Mouse (Mus musculus) forebrain, embryonic 11.5 days (tissue): ENCODE data around the gene Sprr2h. TPM values are rescaled to one million over a fixed set of nuclear protein-coding genes. Genes with fewer than 3 reads are reported as not detected.

Experiments used
- ATAC-seq: fragments of 200-750 bp; cut with Nextera tagmentation; replicated peaks from 2 replicates; pipeline ENCODE4 v1.8.0; 2017; ENCODE audit warnings: moderate TSS enrichment; ENCODE audit not compliant: low FRiP score
- DNase-seq: peaks from one replicate; pipeline ENCODE4 v3.0.0-alpha.2; 2017; ENCODE audit warnings: low spot score
- H3K27ac ChIP-seq: fragments of 300-500 bp; sonication (generic); 2 replicates; pipeline ENCODE4 v1.5.1; 2014; ENCODE audit warnings: low read depth, low read length
- H3K27me3 ChIP-seq: fragments of 300-500 bp; sonication (generic); 2 replicates; pipeline ENCODE4 v1.6.1; 2014; ENCODE audit warnings: mild to moderate bottlenecking, low read length, mixed read lengths; ENCODE audit not compliant: control insufficient read depth, insufficient read depth
- H3K36me3 ChIP-seq: fragments of 300-500 bp; sonication (generic); 2 replicates; pipeline ENCODE4 v1.6.1; 2014; ENCODE audit warnings: mild to moderate bottlenecking, low read length, moderate library complexity, mixed read lengths; ENCODE audit not compliant: control insufficient read depth, insufficient read depth
- H3K4me1 ChIP-seq: fragments of 300-500 bp; sonication (generic); replicated peaks from 2 replicates; pipeline ENCODE4 v1.6.1; 2014; ENCODE audit warnings: low read length, mixed read lengths; ENCODE audit not compliant: control insufficient read depth, insufficient read depth
- H3K4me2 ChIP-seq: fragments of 300-500 bp; sonication (generic); 2 replicates; pipeline ENCODE4 v1.6.1; 2014; ENCODE audit warnings: low read depth, mild to moderate bottlenecking, low read length, moderate library complexity, mixed read lengths; ENCODE audit not compliant: severe bottlenecking
- H3K4me3 ChIP-seq: fragments of 300-500 bp; sonication (generic); 2 replicates; pipeline ENCODE4 v1.5.1; 2014; ENCODE audit warnings: low read depth, low read length
- H3K9ac ChIP-seq: fragments of 300-500 bp; sonication (generic); 2 replicates; pipeline ENCODE4 v1.6.1; 2014; ENCODE audit warnings: low read length
- H3K9me3 ChIP-seq: fragments of 300-500 bp; sonication (generic); 2 replicates; pipeline ENCODE4 v1.6.1; 2016; ENCODE audit warnings: low read length, mixed read lengths; ENCODE audit not compliant: control insufficient read depth
- WGBS: fragments of 180-500 bp; shearing (Covaris S2); extraction: QIAGEN DNeasy Blood & Tissue Kit; methylation state at CpG from one replicate; pipeline ENCODE4 v1.1.7; 2014; 5-methylcytosine and 5-hydroxymethylcytosine counted together
- polyA plus RNA-seq: library from polyadenylated mRNA; unstranded; fragments of >200 nt; fragmentation: Nextera tagmentation; extraction: Ambion mirVana; gene quantifications from 2 replicates; pipeline ENCODE4 v1.2.1, GENCODE M21; 2014

Sprr2h gene
- polyA plus RNA-seq, result not detected in 2 replicates

DNA sequence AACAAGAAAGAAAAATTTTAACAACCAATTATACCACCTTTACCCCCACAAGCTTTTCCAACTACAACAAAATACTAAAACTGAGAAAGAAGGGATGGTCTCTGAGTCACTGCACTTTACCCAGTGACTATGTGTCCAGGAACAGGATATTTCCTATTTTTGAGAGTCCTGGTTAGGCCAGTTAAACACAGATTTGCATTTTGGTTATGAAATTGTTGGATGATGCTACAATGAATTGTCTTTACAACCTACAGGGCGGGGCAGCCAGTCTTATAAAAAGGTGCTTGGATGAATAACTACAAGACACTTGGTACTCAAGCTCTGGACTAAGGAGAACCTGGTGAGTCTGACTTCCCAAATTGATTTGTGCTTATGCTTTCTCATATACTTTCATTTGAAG, at the start of gene Sprr2h:
Sprr2h (plus strand) TSS at position 301 of the 400 bp plus-strand sequence.
- Histone ChIP-seq H3K27ac (no peak within 1 kb of the TSS), H3K9ac (no peak within 1 kb of the TSS), H3K36me3 (no peaks in the 10 kb centered on the region), H3K4me1 (no peaks in the 10 kb centered on the region), H3K4me2 (no peak within 1 kb of the TSS), H3K4me3 (no peak within 1 kb of the TSS), H3K27me3 (no peaks in the 10 kb centered on the region), H3K9me3 (no peaks in the 10 kb centered on the region)
- DNase-seq (no peak), ATAC-seq (no peak)
- 91% methylated on average over 1 of the region's 1 CpGs for WGBS

DNA sequence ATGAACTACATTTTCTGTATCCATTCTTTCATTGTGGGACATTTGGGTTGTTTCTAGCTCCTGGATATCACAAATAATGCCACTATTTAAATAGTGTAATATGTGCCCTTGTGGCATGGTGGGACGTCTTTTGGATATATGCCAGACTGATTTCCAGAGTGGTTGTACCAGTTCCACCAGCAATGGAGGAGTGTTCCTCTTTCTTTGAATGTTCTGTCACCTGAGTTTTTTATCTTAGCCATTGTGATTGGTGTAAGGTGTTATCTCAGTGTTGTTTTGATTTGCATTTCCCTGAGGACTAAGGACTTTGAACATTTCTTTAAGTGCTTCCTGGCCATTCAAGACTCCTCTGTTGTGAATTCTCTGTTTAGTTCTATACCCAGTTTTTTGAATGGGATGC, 49.2 kb upstream of the Sprr2h start:
- DNase-seq, result no peak
- no peaks in the 10 kb centered on the region for H3K9me3 ChIP-seq
- H3K27me3 ChIP-seq, result no peaks in the 10 kb centered on the region
- no peak overlapping the region for H3K9ac ChIP-seq
- no peak overlapping the region for H3K4me2 ChIP-seq
- H3K4me1 ChIP-seq, result no peaks in the 10 kb centered on the region
- 86% methylated on average over 1 of the region's 1 CpGs for WGBS
- no peak overlapping the region for H3K27ac ChIP-seq
- no peak for ATAC-seq
- H3K4me3 ChIP-seq, result no peak overlapping the region
- no peaks in the 10 kb centered on the region for H3K36me3 ChIP-seq

- Histone ChIP-seq H3K27ac (no peak within 1 kb of the TSS), H3K4me3 (no peak within 1 kb of the TSS), H3K27me3 (no peaks in the 10 kb centered on the region), H3K4me2 (no peak within 1 kb of the TSS), H3K4me1 (no peaks in the 10 kb centered on the region), H3K9ac (no peak within 1 kb of the TSS), H3K9me3 (no peaks in the 10 kb centered on the region), H3K36me3 (no peaks in the 10 kb centered on the region)
- ATAC-seq (no peak), DNase-seq (no peak)
- 93% methylated on average over 5 of the region's 5 CpGs for WGBS
These were observed 46.6 kb upstream of the Sprr2h start, which contains the start of gene Sprr2d for GRCm38 (mm10) chr3:92338840-92339239. TSS of gene Sprr2d (plus strand) at chr3:92339140.

GRCm38 (mm10) chr3:92351843-92352242, 33.6 kb upstream of the Sprr2h start, which contains the start of gene Sprr2e:
TSS of gene Sprr2e (plus strand) at chr3:92352143.
- Histone ChIP-seq H3K4me3 (no peak within 1 kb of the TSS), H3K36me3 (no peaks in the 10 kb centered on the region), H3K27ac (no peak within 1 kb of the TSS), H3K4me1 (no peaks in the 10 kb centered on the region), H3K27me3 (no peaks in the 10 kb centered on the region), H3K4me2 (no peak within 1 kb of the TSS), H3K9ac (no peak within 1 kb of the TSS), H3K9me3 (no peaks in the 10 kb centered on the region)
- DNase-seq, result no peak
- no peak for ATAC-seq
- WGBS, result 82% methylated on average over 2 of the region's 2 CpGs

- Histone ChIP-seq H3K4me2 (no peak overlapping the region), H3K36me3 (no peaks in the 10 kb centered on the region), H3K9me3 (no peaks in the 10 kb centered on the region), H3K9ac (no peak overlapping the region), H3K27me3 (no peaks in the 10 kb centered on the region), H3K27ac (no peak overlapping the region), H3K4me1 (no peaks in the 10 kb centered on the region), H3K4me3 (no peak overlapping the region)
- DNase-seq (no peak), ATAC-seq (no peak)
These were observed 23.9 kb upstream of the Sprr2h start for GRCm38 (mm10) chr3:92361619-92362018.

GRCm38 (mm10) chr3:92364887-92365286, 20.6 kb upstream of the Sprr2h start, which contains the start of gene Sprr2f:
TSS of gene Sprr2f (plus strand) at chr3:92365187.
- 81% methylated on average over 3 of the region's 3 CpGs for WGBS
- no peak within 1 kb of the TSS for H3K9ac ChIP-seq
- H3K27me3 ChIP-seq, result no peaks in the 10 kb centered on the region
- DNase-seq, result no peak
- H3K36me3 ChIP-seq, result no peaks in the 10 kb centered on the region
- no peak for ATAC-seq
- H3K4me2 ChIP-seq, result no peak within 1 kb of the TSS
- H3K4me1 ChIP-seq, result no peaks in the 10 kb centered on the region
- H3K9me3 ChIP-seq, result no peaks in the 10 kb centered on the region
- no peak within 1 kb of the TSS for H3K4me3 ChIP-seq
- H3K27ac ChIP-seq, result no peak within 1 kb of the TSS

- DNase-seq (no peak), ATAC-seq (no peak)
- Histone ChIP-seq H3K27me3 (no peaks in the 10 kb centered on the region), H3K9ac (no peak overlapping the region), H3K36me3 (no peaks in the 10 kb centered on the region), H3K4me3 (no peak overlapping the region), H3K4me1 (no peaks in the 10 kb centered on the region), H3K9me3 (no peaks in the 10 kb centered on the region), H3K4me2 (no peak overlapping the region), H3K27ac (no peak overlapping the region)
- 74% methylated on average over 2 of the region's 2 CpGs for WGBS
These were observed 11.9 kb upstream of the Sprr2h start for GRCm38 (mm10) chr3:92373613-92374012.

- H3K9ac ChIP-seq, result no peak overlapping the region
- no peak overlapping the region for H3K4me2 ChIP-seq
- WGBS, result 64% methylated on average over 1 of the region's 1 CpGs
- H3K27ac ChIP-seq, result no peak overlapping the region
- H3K4me1 ChIP-seq, result no peaks in the 10 kb centered on the region
- no peaks in the 10 kb centered on the region for H3K36me3 ChIP-seq
- H3K27me3 ChIP-seq, result no peaks in the 10 kb centered on the region
- H3K4me3 ChIP-seq, result no peak overlapping the region
- DNase-seq (no peak), ATAC-seq (no peak)
- no peaks in the 10 kb centered on the region for H3K9me3 ChIP-seq
These were observed 8.8 kb downstream of the Sprr2h start for GRCm38 (mm10) chr3:92394301-92394700.

- no peak within 1 kb of the TSS for H3K9ac ChIP-seq
- WGBS, result 95% methylated on average over 2 of the region's 2 CpGs
These were observed 22.2 kb downstream of the Sprr2h start, which contains the start of gene Sprr2i for GRCm38 (mm10) chr3:92407691-92408090. TSS of gene Sprr2i (plus strand) at chr3:92407991.

More at GRCm38 (mm10) chr3:92407691-92408090, 22.2 kb downstream of the Sprr2h start, which contains the start of gene Sprr2i:
- Histone ChIP-seq H3K9me3 (no peaks in the 10 kb centered on the region), H3K27me3 (no peaks in the 10 kb centered on the region), H3K4me2 (no peak within 1 kb of the TSS), H3K4me3 (no peak within 1 kb of the TSS), H3K27ac (no peak within 1 kb of the TSS), H3K4me1 (no peaks in the 10 kb centered on the region), H3K36me3 (no peaks in the 10 kb centered on the region)
- DNase-seq (no peak), ATAC-seq (no peak)
